Mouse (Mus musculus): ENCODE results near the gene Hip1r. TPM values are rescaled to one million over a fixed set of nuclear protein-coding genes. Genes with fewer than 3 reads are reported as not detected.

Gene Hip1r
- polyA plus RNA-seq, 1 experiment, result 10.5 TPM

- no peaks in the 10 kb centered on the region for H3K79me2 ChIP-seq (ENCODE audit: control insufficient read depth, insufficient read depth)
- H3K4me3 ChIP-seq, result no peak overlapping the region
- TF ChIP-seq MAX (IDR thresholded peaks at IDR 0.05; ENCODE audit: low read depth) (no peak), MYOG (IDR thresholded peaks at IDR 0.05; ENCODE audit: control insufficient read depth in 1 of 3, insufficient read depth in 1 of 3, insufficient read length in 2 of 3, low read depth in 2 of 3) (peak in 1 of 3 experiments; percentile 44), MYOD1 (IDR thresholded peaks at IDR 0.05; ENCODE audit: control insufficient read depth in 1 of 3, insufficient read length in 2 of 3, low read depth in 2 of 3) (peak; percentile 20 to 56 (median 37))
- no peaks in the 10 kb centered on the region for H3K36me3 ChIP-seq (ENCODE audit: control insufficient read depth, insufficient read depth)
- no peak overlapping the region for H3ac ChIP-seq (ENCODE audit: control insufficient read depth, insufficient read length)
- H3K4me2 ChIP-seq (ENCODE audit: low read depth), result peak overlapping the region; percentile 24
- H3K27me3 ChIP-seq (ENCODE audit: control insufficient read depth, insufficient read depth, insufficient read length), result no peaks in the 10 kb centered on the region
Measured at GRCm38 (mm10) chr5:124043212-124043978, 70.0 kb downstream of the Hip1r start.

GRCm38 (mm10) chr5:124043999-124044398 lies 70.6 kb downstream of the Hip1r start:
- TF ChIP-seq TCF12 (IDR thresholded peaks at IDR 0.05; ENCODE audit: insufficient read depth, poor library complexity, severe bottlenecking) (no peak), MYOG (IDR thresholded peaks at IDR 0.05; ENCODE audit: control insufficient read depth in 1 of 3, insufficient read depth in 1 of 3, insufficient read length in 2 of 3, low read depth in 2 of 3) (no peak), TCF3 (IDR thresholded peaks at IDR 0.05; ENCODE audit: insufficient read length, low read depth) (no peak), E2F4 (IDR thresholded peaks at IDR 0.05; ENCODE audit: insufficient read depth) (no peak), CEBPB (IDR thresholded peaks at IDR 0.05; ENCODE audit: insufficient read depth, poor library complexity, severe bottlenecking) (no peak), USF1 (IDR thresholded peaks at IDR 0.05; ENCODE audit: low read depth) (no peak), POLR2AphosphoS2 (IDR thresholded peaks at IDR 0.05; ENCODE audit: insufficient read length, low read depth) (no peak), SRF (IDR thresholded peaks at IDR 0.05; ENCODE audit: control insufficient read depth, insufficient read length, low read depth) (no peak), REST (IDR thresholded peaks at IDR 0.05; ENCODE audit: insufficient read depth, insufficient read length) (no peak), MAX (IDR thresholded peaks at IDR 0.05; ENCODE audit: low read depth) (no peak), POLR2A (IDR thresholded peaks at IDR 0.05; ENCODE audit: insufficient read length, low read depth) (no peak), MYOD1 (IDR thresholded peaks at IDR 0.05; ENCODE audit: control insufficient read depth in 1 of 3, insufficient read length in 2 of 3, low read depth in 2 of 3) (no peak)
- Histone ChIP-seq H3K4me2 (ENCODE audit: low read depth) (peak overlapping the region; percentile 24), H3K79me2 (ENCODE audit: control insufficient read depth, insufficient read depth) (no peaks in the 10 kb centered on the region)

GRCm38 (mm10) chr5:124045453-124046010 lies 72.1 kb downstream of the Hip1r start:
- no peaks in the 10 kb centered on the region for H3K79me2 ChIP-seq (ENCODE audit: control insufficient read depth, insufficient read depth)
- TF ChIP-seq POLR2A (IDR thresholded peaks at IDR 0.05; ENCODE audit: insufficient read length, low read depth), result no peak
- no peak for TF ChIP-seq TCF12 (IDR thresholded peaks at IDR 0.05; ENCODE audit: insufficient read depth, poor library complexity, severe bottlenecking)
- TF ChIP-seq USF1 (IDR thresholded peaks at IDR 0.05; ENCODE audit: low read depth), result no peak
- TF ChIP-seq E2F4 (IDR thresholded peaks at IDR 0.05; ENCODE audit: insufficient read depth), result no peak
- no peak for TF ChIP-seq MAX (IDR thresholded peaks at IDR 0.05; ENCODE audit: low read depth)
- TF ChIP-seq REST (IDR thresholded peaks at IDR 0.05; ENCODE audit: insufficient read depth, insufficient read length), result no peak
- TF ChIP-seq CEBPB (IDR thresholded peaks at IDR 0.05; ENCODE audit: insufficient read depth, poor library complexity, severe bottlenecking), result no peak
- TF ChIP-seq MYOG (IDR thresholded peaks at IDR 0.05; ENCODE audit: control insufficient read depth in 1 of 3, insufficient read depth in 1 of 3, insufficient read length in 2 of 3, low read depth in 2 of 3), result no peak
- no peak for TF ChIP-seq TCF3 (IDR thresholded peaks at IDR 0.05; ENCODE audit: insufficient read length, low read depth)
- no peaks in the 10 kb centered on the region for H3K36me3 ChIP-seq (ENCODE audit: control insufficient read depth, insufficient read depth)
- H3ac ChIP-seq (ENCODE audit: control insufficient read depth, insufficient read length), result no peak overlapping the region
- H3K4me2 ChIP-seq (ENCODE audit: low read depth), result no peak overlapping the region
- H3K27me3 ChIP-seq (ENCODE audit: control insufficient read depth, insufficient read depth, insufficient read length), result no peaks in the 10 kb centered on the region
- no peak overlapping the region for H3K4me3 ChIP-seq

More at GRCm38 (mm10) chr5:124043999-124044398, 70.6 kb downstream of the Hip1r start:
- Histone ChIP-seq H3K4me3 (no peak overlapping the region), H3K27me3 (ENCODE audit: control insufficient read depth, insufficient read depth, insufficient read length) (no peaks in the 10 kb centered on the region), H3ac (ENCODE audit: control insufficient read depth, insufficient read length) (no peak overlapping the region), H3K36me3 (ENCODE audit: control insufficient read depth, insufficient read depth) (no peaks in the 10 kb centered on the region)

GRCm38 (mm10) chr5:124046741-124047401 lies 73.4 kb downstream of the Hip1r start:
- Histone ChIP-seq H3K4me3 (no peak overlapping the region), H3K79me2 (ENCODE audit: control insufficient read depth, insufficient read depth) (no peaks in the 10 kb centered on the region), H3K4me2 (ENCODE audit: low read depth) (peak overlapping the region; percentile 49), H3K36me3 (ENCODE audit: control insufficient read depth, insufficient read depth) (no peaks in the 10 kb centered on the region), H3ac (ENCODE audit: control insufficient read depth, insufficient read length) (no peak overlapping the region), H3K27me3 (ENCODE audit: control insufficient read depth, insufficient read depth, insufficient read length) (no peaks in the 10 kb centered on the region)
- no peak for TF ChIP-seq SRF (IDR thresholded peaks at IDR 0.05; ENCODE audit: control insufficient read depth, insufficient read length, low read depth)
- no peak for TF ChIP-seq POLR2A (IDR thresholded peaks at IDR 0.05; ENCODE audit: insufficient read length, low read depth)
- TF ChIP-seq TCF3 (IDR thresholded peaks at IDR 0.05; ENCODE audit: insufficient read length, low read depth), result no peak
- peak in 2 of 3 experiments; percentile 66 to 74 for TF ChIP-seq MYOD1 (IDR thresholded peaks at IDR 0.05; ENCODE audit: control insufficient read depth in 1 of 3, insufficient read length in 2 of 3, low read depth in 2 of 3)
- no peak for TF ChIP-seq POLR2AphosphoS2 (IDR thresholded peaks at IDR 0.05; ENCODE audit: insufficient read length, low read depth)
- TF ChIP-seq E2F4 (IDR thresholded peaks at IDR 0.05; ENCODE audit: insufficient read depth), result no peak

All from myocyte (in vitro differentiated cells).